Mouse (Mus musculus) liver, embryonic 14.5 days (tissue): Measurements from ENCODE around the gene Agpat2. TPM values are rescaled to one million over a fixed set of nuclear protein-coding genes. Genes with fewer than 3 reads are reported as not detected.

Source experiments
- ATAC-seq: fragments of 200-750 bp; cut with Nextera tagmentation; 2 replicates; pipeline ENCODE4 v1.8.0; 2017; ENCODE audit warnings: moderate number of reproducible peaks, mild to moderate bottlenecking, moderate library complexity; ENCODE audit not compliant: insufficient read depth
- DNase-seq, 3 experiments: peaks; one replicate each; pipeline ENCODE4 v3.0.0-alpha.2; 2012 to 2013; ENCODE audit warnings: low read depth in 3 of 3, low spot score in 3 of 3
- H3K27ac ChIP-seq: fragments of 300-500 bp; sonication (generic); 2 replicates; pipeline ENCODE4 v1.5.1; 2014; ENCODE audit warnings: moderate library complexity, mild to moderate bottlenecking, control low read depth, inconsistent platforms
- H3K27me3 ChIP-seq: fragments of 300-500 bp; sonication (generic); 2 replicates; pipeline ENCODE4 v1.6.1; 2014; ENCODE audit warnings: mild to moderate bottlenecking, low read length, moderate library complexity; ENCODE audit not compliant: control insufficient read depth, insufficient read depth
- H3K36me3 ChIP-seq: fragments of 300-500 bp; sonication (generic); replicated peaks from 2 replicates; pipeline ENCODE4 v1.6.1; 2014; ENCODE audit warnings: low read depth; ENCODE audit not compliant: control insufficient read depth, insufficient read depth
- H3K4me1 ChIP-seq, 2 experiments: fragments of 200-500 bp in 1 of 2; fragments of 300-500 bp in 1 of 2; sonication (generic) in 1 of 2; replicated peaks; 2 replicates each; pipeline ENCODE4 v1.6.1; 2012 to 2014; ENCODE audit warnings: antibody characterized with exemption in 1 of 2, inconsistent platforms in 1 of 2, low read length in 1 of 2; ENCODE audit not compliant: control insufficient read depth in 2 of 2, insufficient read depth in 2 of 2
- H3K4me2 ChIP-seq: fragments of 300-500 bp; sonication (generic); 2 replicates; pipeline ENCODE4 v1.6.1; 2014; ENCODE audit warnings: low read depth, mild to moderate bottlenecking, control low read depth, moderate library complexity
- H3K4me3 ChIP-seq, 2 experiments: fragments of 200-500 bp in 1 of 2; fragments of 300-500 bp in 1 of 2; sonication (generic) in 1 of 2; 2 replicates each; pipeline ENCODE4 v1.5.1; 2012 to 2014; ENCODE audit warnings: low read depth in 2 of 2, low read length in 2 of 2, mild to moderate bottlenecking in 2 of 2, control low read depth in 1 of 2, inconsistent platforms in 1 of 2, moderate library complexity in 1 of 2; ENCODE audit not compliant: insufficient read depth in 1 of 2
- H3K9ac ChIP-seq: fragments of 300-500 bp; sonication (generic); replicated peaks from 2 replicates; pipeline ENCODE4 v1.6.1; 2014; ENCODE audit warnings: mild to moderate bottlenecking, control low read depth, moderate library complexity
- H3K9me3 ChIP-seq: fragments of 300-500 bp; sonication (generic); 2 replicates; pipeline ENCODE4 v1.6.1; 2016; ENCODE audit warnings: low read length, mixed read lengths; ENCODE audit not compliant: control insufficient read depth
- CTCF ChIP-seq: IDR thresholded peaks from 2 replicates; pipeline ENCODE4 v1.5.1; 2016; ENCODE audit warnings: antibody characterized with exemption, low read depth, control low read depth
- EP300 ChIP-seq: IDR thresholded peaks from 2 replicates; pipeline ENCODE4 v1.6.1; 2016; ENCODE audit warnings: antibody characterized with exemption, low read depth
- WGBS: fragments of 180-500 bp; shearing (Covaris S2); extraction: QIAGEN DNeasy Blood & Tissue Kit; methylation state at CpG from one replicate; pipeline ENCODE4 v1.1.7; 2014; ENCODE audit not compliant: insufficient replicate concordance; 5-methylcytosine and 5-hydroxymethylcytosine counted together
- polyA plus RNA-seq, 2 experiments: library from polyadenylated mRNA; depleted of rRNA in 1 of 2; stranded (reverse) in 1 of 2; unstranded in 1 of 2; fragments of >200 nt; fragmentation: Nextera tagmentation in 1 of 2; extraction: Ambion mirVana in 1 of 2; gene quantifications; 2 replicates each; pipeline versions ENCODE4 v1.2.1 to v1.2.3; 2012 to 2014

Agpat2 gene
- polyA plus RNA-seq, 2 experiments, result 27.2 to 31.4 TPM

DNA sequence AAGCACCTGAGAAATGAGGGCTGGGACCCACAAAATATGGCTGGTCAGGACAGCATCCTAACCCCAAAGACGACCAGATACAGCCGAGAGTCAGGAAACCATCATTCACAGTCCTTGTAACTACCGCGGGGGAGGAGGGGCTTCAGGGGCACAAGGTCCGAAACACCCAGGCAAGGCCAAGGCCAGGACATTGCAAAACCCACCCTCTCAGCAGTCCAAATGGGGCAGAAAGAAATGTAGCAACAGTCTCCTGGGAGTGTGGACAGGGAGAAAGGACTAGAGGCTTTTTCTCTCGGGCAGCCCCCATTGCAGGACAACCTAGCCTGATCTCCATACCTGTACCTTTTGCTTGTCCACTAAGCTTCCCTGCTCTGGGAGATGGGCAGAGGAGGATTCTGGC, 1.1 kb downstream of the Agpat2 start:
- Histone ChIP-seq H3K9ac (peak overlapping the region; percentile 14), H3K4me1 (peaks cover 0 to 17% of the 10 kb centered on the region in 2 experiments; a peak in 2 of 4 replicates), H3K4me3 (peak overlapping the region; percentile 54 to 64), H3K9me3 (no peaks in the 10 kb centered on the region), H3K36me3 (no peaks in the 10 kb centered on the region), H3K27me3 (peaks cover 7% of the 10 kb centered on the region), H3K4me2 (peak overlapping the region; percentile 58), H3K27ac (no peak overlapping the region)
- ATAC-seq (no peak), DNase-seq (no peak)
- 5% methylated on average over 6 of the region's 6 CpGs for WGBS
- TF ChIP-seq EP300, result no peak
- TF ChIP-seq CTCF, result no peak

DNA sequence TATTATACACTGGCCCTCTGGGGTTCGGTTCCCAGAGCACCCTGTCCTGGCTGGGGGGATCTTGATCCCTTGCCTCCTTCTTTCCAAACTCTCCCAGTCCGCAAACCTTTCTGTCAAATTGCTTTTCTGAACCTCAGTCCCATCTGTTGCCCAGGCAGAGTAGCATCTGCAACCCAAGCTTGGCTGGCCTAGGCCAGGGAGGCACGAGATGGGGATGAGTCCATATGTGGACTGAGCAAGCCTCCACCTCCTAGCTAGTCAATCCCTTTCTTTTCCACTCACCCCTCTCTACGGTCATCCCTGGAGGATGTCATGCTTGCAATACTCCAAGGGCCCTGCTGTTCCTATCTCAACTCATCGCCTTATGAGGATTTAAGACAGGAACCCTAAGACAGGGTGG, 1.6 kb downstream of the Agpat2 start:
- peak overlapping the region; percentile 54 to 64; a peak in 3 of 4 replicates for H3K4me3 ChIP-seq
- no peak overlapping the region for H3K27ac ChIP-seq
- no peak for DNase-seq
- H3K36me3 ChIP-seq, result no peaks in the 10 kb centered on the region
- 55% methylated on average over 5 of the region's 5 CpGs for WGBS
- no peak for ATAC-seq
- peaks cover 0 to 17% of the 10 kb centered on the region in 2 experiments; a peak in 2 of 4 replicates for H3K4me1 ChIP-seq
- no peak overlapping the region for H3K9ac ChIP-seq
- peaks cover 7% of the 10 kb centered on the region for H3K27me3 ChIP-seq
- H3K9me3 ChIP-seq, result no peaks in the 10 kb centered on the region
- peak overlapping the region; percentile 58 for H3K4me2 ChIP-seq
- no peak for TF ChIP-seq CTCF
- TF ChIP-seq EP300, result no peak

DNA sequence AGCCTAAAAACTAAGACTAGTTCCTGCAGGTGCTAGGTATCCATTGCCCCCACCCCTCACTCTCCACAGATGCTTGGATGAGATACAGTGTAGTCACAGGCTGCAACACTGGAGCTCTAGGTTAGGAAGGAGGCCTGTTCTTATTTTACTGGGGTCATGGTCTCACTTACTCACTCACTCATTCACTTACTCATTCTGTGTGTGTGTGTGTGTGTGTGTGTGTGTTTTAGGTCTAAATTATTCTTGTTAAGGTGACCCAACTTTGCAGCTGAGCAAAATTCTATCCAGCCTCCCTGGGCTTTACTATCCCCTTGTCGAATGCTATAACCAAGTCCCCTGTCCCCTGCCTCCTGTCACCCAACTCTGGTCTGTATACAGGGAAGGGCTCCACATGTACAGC, 2.6 kb downstream of the Agpat2 start:
- H3K4me2 ChIP-seq, result no peak overlapping the region
- ATAC-seq (no peak), DNase-seq (no peak)
- H3K27me3 ChIP-seq, result peaks cover 7% of the 10 kb centered on the region
- no peaks in the 10 kb centered on the region for H3K36me3 ChIP-seq
- H3K27ac ChIP-seq, result no peak overlapping the region
- TF ChIP-seq CTCF, result no peak
- no peak for TF ChIP-seq EP300
- WGBS, result 66% methylated on average over 1 of the region's 1 CpGs
- no peak overlapping the region for H3K9ac ChIP-seq
- H3K4me1 ChIP-seq, result peaks cover 0 to 17% of the 10 kb centered on the region in 2 experiments; a peak in 2 of 4 replicates
- no peak overlapping the region for H3K4me3 ChIP-seq
- H3K9me3 ChIP-seq, result no peaks in the 10 kb centered on the region

DNA sequence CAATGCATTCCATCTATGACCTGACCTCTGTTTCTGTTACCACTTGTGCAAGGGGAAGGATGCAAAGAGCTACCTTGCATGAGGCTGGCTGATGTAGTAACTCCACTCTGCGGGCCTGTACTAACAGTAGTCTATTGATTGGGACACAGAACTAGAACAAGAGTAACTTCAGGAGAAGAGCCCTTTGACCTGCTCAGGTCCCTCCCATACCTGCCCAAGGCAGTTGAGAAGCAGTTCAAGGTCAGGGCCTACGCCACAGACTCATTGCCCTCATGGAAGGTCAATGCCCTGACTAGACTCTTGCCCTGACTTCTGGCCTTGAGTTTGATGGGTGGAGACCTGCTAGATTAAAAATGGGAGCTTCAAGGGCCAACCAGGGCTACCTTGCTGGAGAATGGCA, 3.6 kb downstream of the Agpat2 start:
- H3K9ac ChIP-seq, result no peak overlapping the region
- no peak for DNase-seq
- no peaks in the 10 kb centered on the region for H3K36me3 ChIP-seq
- no peaks in the 10 kb centered on the region for H3K9me3 ChIP-seq
- peaks cover 0 to 17% of the 10 kb centered on the region in 2 experiments; a peak in 2 of 4 replicates for H3K4me1 ChIP-seq
- no peak overlapping the region for H3K4me2 ChIP-seq
- TF ChIP-seq EP300, result no peak
- no peak for TF ChIP-seq CTCF
- no peak overlapping the region for H3K4me3 ChIP-seq
- H3K27ac ChIP-seq, result no peak overlapping the region
- ATAC-seq, result peak; percentile 48; the same call in 1 of the 2 replicates
- 64% methylated on average over 2 of the region's 2 CpGs for WGBS
- peaks cover 7% of the 10 kb centered on the region for H3K27me3 ChIP-seq

DNA sequence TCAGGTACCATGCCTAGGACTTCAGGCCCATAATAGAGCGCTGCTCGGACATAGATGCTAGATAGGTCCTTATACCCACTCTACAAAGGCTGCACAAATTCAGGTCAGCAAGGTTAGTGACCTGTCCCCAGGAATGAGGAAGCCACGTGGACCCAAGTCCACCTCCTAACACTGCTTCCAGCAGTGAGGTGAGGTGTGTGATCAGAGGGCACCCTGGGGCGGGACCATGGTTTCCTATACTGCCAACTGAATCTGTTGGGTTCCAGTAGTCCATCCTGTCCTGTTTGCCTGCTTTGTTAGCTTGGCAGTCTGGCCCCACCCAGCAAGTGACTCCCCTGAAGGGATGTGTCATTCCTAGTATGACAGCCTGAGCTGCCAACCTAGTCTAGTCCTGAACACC, 4.3 kb downstream of the Agpat2 start:
- H3K27me3 ChIP-seq, result peaks cover 7% of the 10 kb centered on the region
- WGBS, result 59% methylated on average over 4 of the region's 4 CpGs

More for the DNA sequence above, 4.3 kb downstream of the Agpat2 start:
- H3K27ac ChIP-seq, result peak overlapping the region; percentile 9; the same call in 1 of the 2 replicates
- no peak overlapping the region for H3K4me3 ChIP-seq
- H3K4me2 ChIP-seq, result no peak overlapping the region
- H3K4me1 ChIP-seq, result peaks cover 0 to 21% of the 10 kb centered on the region in 2 experiments; a peak in 2 of 4 replicates
- H3K9ac ChIP-seq, result no peak overlapping the region
- no peaks in the 10 kb centered on the region for H3K36me3 ChIP-seq
- ATAC-seq (no peak), DNase-seq (no peak)
- TF ChIP-seq EP300, result no peak
- no peak for TF ChIP-seq CTCF
- H3K9me3 ChIP-seq, result no peaks in the 10 kb centered on the region
